Mouse (Mus musculus) skeletal muscle tissue, adult 2 months (tissue): ENCODE data around the gene Plb1.

ENCODE experiments used
- DNase-seq: peaks from one replicate; pipeline ENCODE4 v3.0.0-alpha.2; 2012; ENCODE audit warnings: low read depth, low spot score

Plb1 gene

GRCm38 (mm10) chr5:32245385-32245784 lies 12.9 kb downstream of the Plb1 start:
- DNase-seq = no peak

GRCm38 (mm10) chr5:32260751-32261150 lies 28.2 kb downstream of the Plb1 start:
- no peak for DNase-seq

- no peak for DNase-seq
Measured at GRCm38 (mm10) chr5:32261251-32261650, 28.7 kb downstream of the Plb1 start.

GRCm38 (mm10) chr5:32262534-32262933 lies 30.0 kb downstream of the Plb1 start:
- no peak for DNase-seq

GRCm38 (mm10) chr5:32272502-32272901 lies 40.0 kb downstream of the Plb1 start:
- peak; percentile 27 for DNase-seq

GRCm38 (mm10) chr5:32278000-32278694 lies 45.6 kb downstream of the Plb1 start:
- DNase-seq = no peak

GRCm38 (mm10) chr5:32280066-32280465 lies 47.6 kb downstream of the Plb1 start:
- DNase-seq = no peak

- DNase-seq = no peak
Measured at GRCm38 (mm10) chr5:32282345-32282744, 49.8 kb downstream of the Plb1 start.

- no peak for DNase-seq
Measured at GRCm38 (mm10) chr5:32283457-32283856, 50.9 kb downstream of the Plb1 start.

GRCm38 (mm10) chr5:32286315-32286714 lies 53.8 kb downstream of the Plb1 start:
- no peak for DNase-seq

GRCm38 (mm10) chr5:32288021-32288420 lies 55.5 kb downstream of the Plb1 start:
- DNase-seq = no peak

GRCm38 (mm10) chr5:32291316-32291715 lies 58.8 kb downstream of the Plb1 start:
- no peak for DNase-seq

GRCm38 (mm10) chr5:32302991-32303921 lies 70.7 kb downstream of the Plb1 start:
- peak; percentile 6 for DNase-seq

- no peak for DNase-seq
Measured at GRCm38 (mm10) chr5:32307106-32307505, 74.6 kb downstream of the Plb1 start.

GRCm38 (mm10) chr5:32308647-32309046 lies 76.1 kb downstream of the Plb1 start:
- no peak for DNase-seq

GRCm38 (mm10) chr5:32309714-32310113 lies 77.2 kb downstream of the Plb1 start:
- DNase-seq = no peak

- no peak for DNase-seq
Measured at GRCm38 (mm10) chr5:32310802-32311201, 78.3 kb downstream of the Plb1 start.

GRCm38 (mm10) chr5:32311589-32312166 lies 79.2 kb downstream of the Plb1 start:
- no peak for DNase-seq

GRCm38 (mm10) chr5:32313671-32314070 lies 81.2 kb downstream of the Plb1 start:
- no peak for DNase-seq

GRCm38 (mm10) chr5:32314731-32315130 lies 82.2 kb downstream of the Plb1 start:
- DNase-seq = no peak

- peak; percentile 48 for DNase-seq
Measured at GRCm38 (mm10) chr5:32322146-32322811, 89.8 kb downstream of the Plb1 start.

GRCm38 (mm10) chr5:32328139-32328538 lies 95.6 kb downstream of the Plb1 start:
- DNase-seq = no peak
